Mouse (Mus musculus): Measurements from ENCODE around the gene Cyp4f40.
A peak's percentile ranks its signal among the peaks of the same experiment; 100 is the strongest.
"Not testable (repeated sequence)": the region's sequence is repeated elsewhere in the genome, so short reads cannot be mapped to it uniquely, and the experiment has no call there.

Cyp4f40 gene

GRCm38 (mm10) chr17:32658712-32659111 lies at the start of gene Cyp4f40:
Gene Cyp4f40 (plus strand): TSS chr17:32658900.
- peak; percentile 88 to 91 for DNase-seq (ENCODE audit: inconsistent age in 2 of 2, low spot score in 1 of 2)

DNA sequence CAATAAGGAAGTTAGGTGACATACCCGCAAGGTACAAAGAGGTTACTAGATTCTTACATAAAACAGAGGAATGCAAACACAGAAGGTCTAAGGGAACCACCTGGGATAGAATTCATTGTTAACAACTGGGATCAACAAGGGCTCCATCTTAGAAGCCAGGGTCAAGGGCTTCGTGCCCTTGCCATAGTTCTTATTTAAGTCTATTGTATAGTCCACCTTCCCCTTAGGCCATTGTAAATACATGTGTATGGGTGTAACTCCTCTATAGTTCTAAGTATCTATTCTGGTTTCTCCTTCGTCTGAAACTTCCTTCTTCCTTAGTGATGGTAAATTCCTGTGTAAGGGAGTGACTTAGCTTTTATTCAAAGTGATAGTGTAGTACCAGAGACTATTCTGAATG lies 48.5 kb upstream of the Cyp4f40 start:
- DNase-seq (ENCODE audit: inconsistent age in 2 of 2, low spot score in 1 of 2) = not testable (repeated sequence)

GRCm38 (mm10) chr17:32610896-32611295 lies 47.8 kb upstream of the Cyp4f40 start:
- no peak for DNase-seq (ENCODE audit: inconsistent age in 2 of 2, low spot score in 1 of 2)

- no peak for DNase-seq (ENCODE audit: inconsistent age in 2 of 2, low spot score in 1 of 2)
These were observed 46.3 kb upstream of the Cyp4f40 start for GRCm38 (mm10) chr17:32612417-32612816.

DNA sequence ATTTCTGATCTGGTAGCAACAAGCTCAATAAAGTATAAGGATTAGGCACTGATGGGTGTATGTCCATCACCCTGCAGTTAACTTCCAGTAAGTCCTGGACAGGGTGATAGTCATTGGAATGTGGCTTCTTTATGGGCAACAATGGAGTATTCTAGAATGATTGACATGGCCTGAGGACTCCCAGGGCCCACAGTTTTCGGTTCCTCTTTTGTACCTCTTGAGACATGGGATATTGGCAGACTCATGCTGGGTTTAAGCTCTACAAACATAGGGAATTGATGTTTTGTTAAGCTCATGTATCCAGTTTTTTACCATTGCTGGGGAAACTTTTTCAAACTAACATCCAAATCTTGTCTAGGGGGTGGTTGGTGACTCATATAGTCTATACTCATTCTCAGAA lies 41.4 kb upstream of the Cyp4f40 start:
- no peak for DNase-seq (ENCODE audit: inconsistent age in 2 of 2, low spot score in 1 of 2)

- not testable (repeated sequence) for DNase-seq (ENCODE audit: inconsistent age in 2 of 2, low spot score in 1 of 2)
These were observed 37.7 kb upstream of the Cyp4f40 start, which contains the start of gene Cyp4f37 for GRCm38 (mm10) chr17:32621018-32621417. Gene Cyp4f37 (plus strand): TSS chr17:32621309.

DNA sequence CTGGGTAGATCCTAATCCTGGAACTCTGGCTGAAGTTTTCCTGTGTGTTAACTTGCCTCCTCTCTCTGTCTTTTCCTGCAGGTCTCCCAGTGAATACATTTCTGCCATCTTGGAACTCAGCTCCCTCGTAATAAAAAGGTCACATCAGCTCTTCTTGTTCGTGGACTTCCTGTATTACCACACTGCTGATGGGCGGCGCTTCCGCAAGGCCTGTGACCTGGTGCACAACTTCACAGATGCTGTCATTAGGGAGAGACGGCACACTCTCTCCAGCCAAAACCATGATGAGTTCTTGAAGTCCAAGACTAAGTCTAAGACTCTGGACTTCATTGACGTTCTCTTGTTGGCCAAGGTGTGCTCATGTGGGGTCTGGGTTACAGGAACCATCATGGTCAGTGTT lies 29.0 kb upstream of the Cyp4f40 start:
- DNase-seq (ENCODE audit: inconsistent age in 2 of 2, low spot score in 1 of 2) = not testable (repeated sequence)

DNA sequence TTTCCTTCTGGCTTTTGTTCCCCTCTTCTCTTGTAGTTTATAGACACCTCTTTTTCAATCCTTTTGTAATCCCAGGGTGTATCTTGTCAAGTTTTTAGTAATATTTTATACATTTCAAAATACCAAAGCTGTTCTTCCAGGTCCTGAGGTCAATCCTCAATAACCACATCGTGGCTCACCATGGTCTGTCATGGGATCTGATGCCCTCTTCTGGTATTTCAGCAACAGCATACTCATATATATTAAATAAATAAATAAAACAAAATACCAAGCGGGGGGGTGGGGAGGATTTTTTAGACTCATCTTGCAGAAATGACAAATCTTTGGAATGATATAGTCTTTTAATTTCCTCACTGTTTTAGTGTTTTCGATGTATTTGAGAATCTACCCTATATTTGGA lies 26.8 kb upstream of the Cyp4f40 start:
- no peak for DNase-seq (ENCODE audit: inconsistent age in 2 of 2, low spot score in 1 of 2)

- DNase-seq (ENCODE audit: inconsistent age in 2 of 2, low spot score in 1 of 2) = not testable (repeated sequence)
These were observed 24.3 kb upstream of the Cyp4f40 start for GRCm38 (mm10) chr17:32634242-32634971.

GRCm38 (mm10) chr17:32634972-32635314 lies 23.8 kb upstream of the Cyp4f40 start:
- DNase-seq (ENCODE audit: inconsistent age in 2 of 2, low spot score in 1 of 2) = peak; percentile 83 to 96

GRCm38 (mm10) chr17:32636341-32636740 lies 22.4 kb upstream of the Cyp4f40 start:
- no peak for DNase-seq (ENCODE audit: inconsistent age in 2 of 2, low spot score in 1 of 2)

- no peak for DNase-seq (ENCODE audit: inconsistent age in 2 of 2, low spot score in 1 of 2)
These were observed 21.5 kb upstream of the Cyp4f40 start for GRCm38 (mm10) chr17:32637151-32637550.

DNA sequence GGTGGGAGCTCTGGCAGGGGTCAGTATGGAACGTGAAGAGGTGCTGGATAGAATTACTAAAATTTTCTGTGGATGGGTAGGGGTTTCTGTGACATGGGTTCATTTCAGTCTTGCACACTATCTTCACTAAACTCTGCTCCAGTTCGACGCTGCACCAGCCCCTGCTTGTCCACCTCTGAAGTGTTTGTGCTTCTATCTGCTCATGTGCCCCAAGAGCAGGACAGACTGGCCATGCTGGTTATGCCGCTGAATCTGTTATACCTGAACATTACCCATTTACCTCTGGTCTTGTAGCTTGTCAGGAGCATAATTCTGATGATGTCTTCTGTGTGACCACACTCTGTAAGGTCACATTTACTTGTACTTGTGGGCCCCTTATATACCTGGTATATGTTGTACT lies 12.1 kb upstream of the Cyp4f40 start:
- DNase-seq (ENCODE audit: inconsistent age in 2 of 2, low spot score in 1 of 2) = no peak

- no peak for DNase-seq (ENCODE audit: inconsistent age in 2 of 2, low spot score in 1 of 2)
These were observed 4.8 kb upstream of the Cyp4f40 start for GRCm38 (mm10) chr17:32653860-32654259.

- DNase-seq (ENCODE audit: inconsistent age in 2 of 2, low spot score in 1 of 2) = no peak
These were observed 1.7 kb upstream of the Cyp4f40 start for GRCm38 (mm10) chr17:32657041-32657440.

- DNase-seq (ENCODE audit: inconsistent age in 2 of 2, low spot score in 1 of 2) = no peak
These were observed 454 bp upstream of the Cyp4f40 start for GRCm38 (mm10) chr17:32658246-32658645.

GRCm38 (mm10) chr17:32673976-32674375 lies 15.3 kb downstream of the Cyp4f40 start:
- no peak for DNase-seq (ENCODE audit: inconsistent age in 2 of 2, low spot score in 1 of 2)

GRCm38 (mm10) chr17:32676040-32676635 lies 17.4 kb downstream of the Cyp4f40 start:
- DNase-seq (ENCODE audit: inconsistent age in 2 of 2, low spot score in 1 of 2) = no peak

- DNase-seq (ENCODE audit: inconsistent age in 2 of 2, low spot score in 1 of 2) = peak; percentile 30 to 80
These were observed 21.7 kb downstream of the Cyp4f40 start for GRCm38 (mm10) chr17:32680404-32680803.

GRCm38 (mm10) chr17:32685048-32685750 lies 26.5 kb downstream of the Cyp4f40 start, which contains the start of gene Cyp4f15:
Gene Cyp4f15 (plus strand): TSS chr17:32685627.
- DNase-seq (ENCODE audit: inconsistent age in 2 of 2, low spot score in 1 of 2) = peak; percentile 79 to 91

DNA sequence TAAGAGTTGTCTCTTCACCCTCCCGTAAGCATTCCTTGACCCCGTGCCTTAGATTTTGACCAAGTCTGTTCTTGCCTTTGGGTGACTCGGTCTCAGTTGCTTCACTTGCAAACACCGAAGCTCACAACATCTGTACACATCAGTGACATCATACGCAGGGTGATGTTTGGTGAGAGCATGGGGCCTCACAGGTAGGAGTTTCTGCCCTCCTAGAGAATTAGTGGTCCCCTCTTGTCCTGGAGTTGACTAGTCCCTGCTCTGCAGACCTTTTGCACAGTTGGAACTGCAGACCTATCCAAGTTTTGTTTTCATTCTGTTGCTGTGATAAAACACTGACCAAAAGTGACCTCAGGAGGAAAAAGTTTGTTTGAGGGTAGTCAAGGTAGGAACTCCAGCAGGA lies 28.0 kb downstream of the Cyp4f40 start:
- DNase-seq (ENCODE audit: inconsistent age in 2 of 2, low spot score in 1 of 2) = peak; percentile 12 to 46

DNA sequence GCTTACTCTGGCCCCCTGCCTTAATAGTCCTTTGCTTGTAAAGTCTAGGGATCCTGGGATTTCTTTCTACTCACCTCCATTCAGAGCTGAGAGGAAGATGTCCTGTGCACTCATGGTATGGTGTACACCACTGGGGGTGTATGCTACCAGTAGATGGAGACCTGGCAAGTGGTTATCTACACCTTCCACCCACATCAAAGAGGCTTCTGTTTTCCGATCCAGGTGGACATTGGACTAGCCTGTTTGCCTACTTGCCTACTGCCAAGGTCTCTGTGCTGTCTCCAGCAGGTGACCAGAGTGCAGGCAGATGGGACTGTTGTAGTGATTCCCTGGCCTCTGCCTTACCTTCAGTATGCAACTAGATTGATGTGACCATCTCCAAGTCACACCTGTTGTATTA lies 32.3 kb downstream of the Cyp4f40 start:
- no peak for DNase-seq (ENCODE audit: inconsistent age in 2 of 2, low spot score in 1 of 2)

Measured in adrenal gland, adult (tissue).